Mouse (Mus musculus): ENCODE results near the gene Ston1.

GRCm38 (mm10) chr17:88641836-88642235 is 44.4 kb downstream of the Ston1 start:
- TF ChIP-seq CTCF (IDR thresholded peaks at IDR 0.05; ENCODE audit: insufficient read depth, low read length) (no peak), POLR2A (IDR thresholded peaks at IDR 0.05; ENCODE audit: borderline replicate concordance, extremely low read depth, low read depth, low read length) (no peak)

Data from lung, adult 2 months (tissue).